ENCODE assay signal across 25 mouse cellular contexts in the genomic region with DNA sequence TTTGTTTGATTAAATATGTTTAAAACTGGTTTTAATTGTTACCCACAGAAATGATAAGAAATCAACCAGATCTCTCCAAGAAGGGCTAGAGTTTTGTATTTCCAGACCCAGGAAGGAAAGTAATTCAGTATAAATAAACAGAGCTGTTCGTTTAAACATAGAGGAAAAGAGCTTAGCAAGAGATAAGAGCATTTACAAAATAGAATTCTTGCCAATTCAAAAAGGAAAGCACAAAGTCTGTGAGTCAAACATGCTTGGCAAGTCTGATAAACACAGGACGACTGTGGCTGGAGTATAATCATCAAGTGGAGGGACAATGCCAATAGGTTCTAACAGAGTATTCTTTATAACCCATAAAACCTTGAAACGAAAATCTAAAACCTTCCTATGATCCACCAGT. TPM values are rescaled to one million over a fixed set of nuclear protein-coding genes. Genes with fewer than 3 reads are reported as not detected.
DNase-seq lines count a peak whose midpoint lies in the region; ATAC-seq and TF ChIP-seq lines count a peak whose summit lies in the region.
"Had no signal": no experiment of that assay in that cellular context is flagged by ENCODE, and none has a peak within 500 bp of the region (broad histone marks: within the 10 kb centered on the region; RNA-seq: fewer than 3 reads in every experiment).

No protein-coding gene starts in this region.

- intact Hi-C loops in heart, postnatal 25 days (cut with DNase I): no loop called here

- H3K4me1 ChIP-seq in heart, postnatal 0 days (ENCODE audit: control insufficient read depth, insufficient read depth): no peaks in the 10 kb centered on the region
- H3K4me1 ChIP-seq in lung, postnatal 0 days (ENCODE audit: insufficient read depth, low read depth, low read length): no peaks in the 10 kb centered on the region
- H3K4me1 ChIP-seq in lung, adult 2 months (ENCODE audit: control insufficient read depth, insufficient read depth, low read length): peaks cover 9% of the 10 kb centered on the region
- H3K4me1 ChIP-seq in kidney, embryonic 14.5 days (ENCODE audit: control insufficient read depth, insufficient read depth, low read length): no peaks in the 10 kb centered on the region
- H3K4me1 ChIP-seq: embryonic facial prominence, embryonic 13.5 days; forebrain, embryonic 12.5 days; heart, embryonic 12.5 days; hindbrain, embryonic 12.5 days had no signal

- TF ChIP-seq POLR2A in lung, adult 2 months (IDR thresholded peaks at IDR 0.05; ENCODE audit: borderline replicate concordance, extremely low read depth, low read depth, low read length): no peak

- no peak overlapping the region for H3K9ac ChIP-seq in heart, postnatal 0 days (replicated peaks; ENCODE audit: low read depth, low read length)
- no peak overlapping the region for H3K9ac ChIP-seq in lung, postnatal 0 days (replicated peaks; ENCODE audit: low read depth)
- H3K9ac ChIP-seq in kidney, embryonic 14.5 days (ENCODE audit: low read depth, low read length): no peak overlapping the region
- H3K9ac ChIP-seq: embryonic facial prominence, embryonic 13.5 days; forebrain, embryonic 12.5 days; heart, embryonic 12.5 days; hindbrain, embryonic 12.5 days had no signal

- TF ChIP-seq EP300 in heart, postnatal 0 days (IDR thresholded peaks at IDR 0.05; ENCODE audit: low read depth): no peak
- TF ChIP-seq EP300 in lung, postnatal 0 days (IDR thresholded peaks at IDR 0.05): peak; percentile 85

- TF ChIP-seq CTCF in heart, postnatal 0 days (IDR thresholded peaks at IDR 0.05; ENCODE audit: low read depth): no peak
- no peak for TF ChIP-seq CTCF in lung, postnatal 0 days (IDR thresholded peaks at IDR 0.05)
- no peak for TF ChIP-seq CTCF in lung, adult 2 months (IDR thresholded peaks at IDR 0.05; ENCODE audit: insufficient read depth, low read length)

- no peaks in the 10 kb centered on the region for H3K36me3 ChIP-seq in heart, postnatal 0 days (replicated peaks; ENCODE audit: control insufficient read depth, insufficient read depth, low read length)
- no peaks in the 10 kb centered on the region for H3K36me3 ChIP-seq in lung, postnatal 0 days (ENCODE audit: insufficient read depth, low read length)
- no peaks in the 10 kb centered on the region for H3K36me3 ChIP-seq in kidney, embryonic 14.5 days (ENCODE audit: control insufficient read depth, insufficient read depth, low read length)
- H3K36me3 ChIP-seq: embryonic facial prominence, embryonic 13.5 days; forebrain, embryonic 12.5 days; heart, embryonic 12.5 days; hindbrain, embryonic 12.5 days had no signal

- H3K27me3 ChIP-seq in heart, postnatal 0 days (ENCODE audit: control insufficient read depth, insufficient read depth, low read length): no peaks in the 10 kb centered on the region
- H3K27me3 ChIP-seq in lung, postnatal 0 days (replicated peaks; ENCODE audit: insufficient read depth, low read length): no peaks in the 10 kb centered on the region
- no peaks in the 10 kb centered on the region for H3K27me3 ChIP-seq in kidney, embryonic 14.5 days (ENCODE audit: control insufficient read depth, insufficient read depth, low read length)
- H3K27me3 ChIP-seq: CH12.LX; embryonic facial prominence, embryonic 13.5 days; forebrain, embryonic 12.5 days; heart, embryonic 12.5 days; hindbrain, embryonic 12.5 days had no signal

- H3K4me2 ChIP-seq in heart, postnatal 0 days (ENCODE audit: low read depth, low read length): no peak overlapping the region
- no peak overlapping the region for H3K4me2 ChIP-seq in lung, postnatal 0 days (replicated peaks; ENCODE audit: low read depth, low read length)
- H3K4me2 ChIP-seq in kidney, embryonic 14.5 days (replicated peaks; ENCODE audit: low read depth, low read length): no peak overlapping the region
- H3K4me2 ChIP-seq: embryonic facial prominence, embryonic 13.5 days; forebrain, embryonic 12.5 days; heart, embryonic 12.5 days; hindbrain, embryonic 12.5 days had no signal

- H3K4me3 ChIP-seq in heart, postnatal 0 days (ENCODE audit: low read depth, low read length): no peak overlapping the region
- no peak overlapping the region for H3K4me3 ChIP-seq in lung, postnatal 0 days (ENCODE audit: low read depth, low read length)
- no peak overlapping the region for H3K4me3 ChIP-seq in lung, adult 2 months (replicated peaks; ENCODE audit: extremely low read depth, low read depth, low read length)
- no peak overlapping the region for H3K4me3 ChIP-seq in kidney, embryonic 14.5 days (ENCODE audit: low read length)
- H3K4me3 ChIP-seq: embryonic facial prominence, embryonic 13.5 days; forebrain, embryonic 12.5 days; heart, adult 2 months; heart, embryonic 12.5 days; hindbrain, embryonic 12.5 days had no signal

- peak; percentile 23 for DNase-seq in heart, postnatal 0 days (ENCODE audit: low spot score)
- DNase-seq in heart, postnatal 25 days (ENCODE audit: low spot score): no peak
- DNase-seq in lung, postnatal 0 days (ENCODE audit: low spot score): peak; percentile 60
- DNase-seq in lung, adult 2 months: no peak
- DNase-seq in lung, postnatal 36 days: peak; percentile 60
- no peak for DNase-seq in adrenal gland, adult 8-10 months
- DNase-seq: adrenal gland, adult 2 months; adrenal gland, postnatal 36 days; cerebellum, adult 11 months; cerebellum, adult 8-10 months; cerebellum, postnatal 14 days; gastrocnemius, postnatal 10 days; heart, adult 2 months; heart, postnatal 4 days had no signal

- no peak for ATAC-seq in heart, postnatal 0 days (ENCODE audit: insufficient read depth, low read depth)
- ATAC-seq in lung, postnatal 0 days: peak; percentile 25; the same call in 1 of the 2 replicates
- no peak for ATAC-seq in kidney, embryonic 14.5 days (ENCODE audit: low FRiP score, low TSS enrichment)
- ATAC-seq: hindbrain, postnatal 0 days had no signal

- 21% methylated on average over 3 of the region's 3 CpGs for WGBS in heart, postnatal 0 days
- WGBS in lung, postnatal 0 days: 11% methylated on average over 3 of the region's 3 CpGs
- WGBS in lung, adult 2 months: 11% methylated on average over 3 of the region's 3 CpGs
- 62% methylated on average over 3 of the region's 3 CpGs for WGBS in kidney, embryonic 14.5 days

- H3K27ac ChIP-seq in heart, postnatal 0 days (ENCODE audit: low read depth): no peak overlapping the region
- no peak overlapping the region for H3K27ac ChIP-seq in lung, postnatal 0 days (ENCODE audit: low read length)
- no peak overlapping the region for H3K27ac ChIP-seq in kidney, embryonic 14.5 days (ENCODE audit: low read depth, low read length)
- H3K27ac ChIP-seq: embryonic facial prominence, embryonic 13.5 days; forebrain, embryonic 12.5 days; heart, adult 2 months; hindbrain, embryonic 12.5 days; hindbrain, postnatal 0 days had no signal

- H3K9me3 ChIP-seq in heart, postnatal 0 days (replicated peaks; ENCODE audit: control insufficient read depth, low read length): no peaks in the 10 kb centered on the region
- no peaks in the 10 kb centered on the region for H3K9me3 ChIP-seq in lung, postnatal 0 days (ENCODE audit: low read length)
- no peaks in the 10 kb centered on the region for H3K9me3 ChIP-seq in kidney, embryonic 14.5 days (ENCODE audit: control insufficient read depth, low read length)
- H3K9me3 ChIP-seq: embryonic facial prominence, embryonic 13.5 days; forebrain, embryonic 12.5 days; heart, embryonic 12.5 days; hindbrain, embryonic 12.5 days had no signal

RNA-seq across cellular contexts. Expression of gene Plscr5, which starts 18.3 kb away (rescaled TPM):
- total RNA-seq in heart, postnatal 0 days (2014; rRNA removed; ENCODE audit: low replicate concordance): not detected in 2 replicates
- polyA plus RNA-seq in heart, postnatal 0 days (2015; fragmentation: Nextera tagmentation; extraction: Ambion mirVana): not detected in 2 replicates
- total RNA-seq in heart, postnatal 25 days (2021): not detected
- 0.19 TPM in 1 of 2 replicates, not detected in the other for polyA plus RNA-seq in lung, postnatal 0 days (2015; fragmentation: Nextera tagmentation; extraction: Ambion mirVana)
- not detected in 2 replicates for polyA plus RNA-seq in lung, adult 2 months (2012; rRNA removed)
- not detected in 2 replicates for polyA plus RNA-seq in kidney, embryonic 14.5 days (2014; fragmentation: Nextera tagmentation; extraction: Ambion mirVana)
- not detected for total RNA-seq in adrenal gland, adult 8-10 months (2022)
- total RNA-seq: adrenal gland, adult 2 months; adrenal gland, postnatal 36 days; CH12.LX; gastrocnemius, postnatal 10 days; gastrocnemius, postnatal 4 days; heart, adult 2 months; heart, postnatal 4 days had no signal
- polyA plus RNA-seq: adrenal gland, adult 2 months; cortical plate, adult 2 months; embryonic facial prominence, embryonic 13.5 days; forebrain, embryonic 12.5 days; frontal cortex, adult 2 months; heart, adult 2 months; heart, embryonic 12.5 days; heart, embryonic 16.5 days; hindbrain, embryonic 12.5 days had no signal

RNA-seq across cellular contexts. Expression of gene Plscr1, which starts 38.5 kb away (rescaled TPM):
- 17.7 and 22.1 TPM in 2 replicates for total RNA-seq in heart, postnatal 0 days (2014; rRNA removed; ENCODE audit: low replicate concordance)
- polyA plus RNA-seq in heart, postnatal 0 days (2015; fragmentation: Nextera tagmentation; extraction: Ambion mirVana): 25.4 and 25.8 TPM in 2 replicates
- 10 to 100 TPM in 1 of 2 experiments, 1 to 10 TPM in 1; 9.6 to 10.8 TPM for total RNA-seq in heart, postnatal 25 days (2021)
- polyA plus RNA-seq in lung, postnatal 0 days (2015; fragmentation: Nextera tagmentation; extraction: Ambion mirVana): 53.7 and 57.9 TPM in 2 replicates
- polyA plus RNA-seq in lung, adult 2 months (2012; rRNA removed): 30.0 and 34.1 TPM in 2 replicates
- polyA plus RNA-seq in kidney, embryonic 14.5 days (2014; fragmentation: Nextera tagmentation; extraction: Ambion mirVana): 83.5 and 91.2 TPM in 2 replicates
- 10 to 100 TPM; 10.7 to 13.7 (median 11.2) TPM for total RNA-seq in adrenal gland, adult 8-10 months (2022)

Comparison
In these comparisons a context has a peak if more than half of its experiments do, and no peak if none do; other contexts are left out.
1. DNase-seq: peak in heart, postnatal 0 days (single experiment), lung, postnatal 0 days (single experiment) and lung, postnatal 36 days (single experiment); none in heart, postnatal 25 days (single experiment), lung, adult 2 months (single experiment) and adrenal gland, adult 8-10 months (single experiment).